Mouse (Mus musculus): ENCODE measurements around the gene Dirc2. TPM values are rescaled to one million over a fixed set of nuclear protein-coding genes. Genes with fewer than 3 reads are reported as not detected.

Dirc2 gene
- 44.9 and 56.2 TPM in 2 replicates for polyA plus RNA-seq (2014; fragmentation: Nextera tagmentation; extraction: Ambion mirVana)

- no peaks in the 10 kb centered on the region for H3K9me3 ChIP-seq (ENCODE audit: control insufficient read depth, low read length)
- peak within 1 kb of the TSS; percentile 86 for H3K4me2 ChIP-seq (replicated peaks)
- H3K36me3 ChIP-seq (replicated peaks; ENCODE audit: control insufficient read depth, insufficient read depth): no peaks in the 10 kb centered on the region
- ATAC-seq (ENCODE audit: low FRiP score): peak; percentile 83
- DNase-seq (ENCODE audit: low spot score): peak; percentile 67
- peak within 1 kb of the TSS; percentile 65 for H3K27ac ChIP-seq
- WGBS: under 1% methylated on average over 66 of the region's 78 CpGs
- peak within 1 kb of the TSS; percentile 93 for H3K9ac ChIP-seq
- H3K4me3 ChIP-seq (replicated peaks; ENCODE audit: low read length): peak within 1 kb of the TSS; percentile 95
- H3K4me1 ChIP-seq (replicated peaks; ENCODE audit: control insufficient read depth, insufficient read depth, low read length): peaks cover 33% of the 10 kb centered on the region
- H3K27me3 ChIP-seq (ENCODE audit: control insufficient read depth, insufficient read depth, low read length): no peaks in the 10 kb centered on the region
Measured at GRCm38 (mm10) chr16:35768785-35769642, at the start of gene Dirc2. Gene Dirc2 (minus strand): TSS chr16:35769356.

DNA sequence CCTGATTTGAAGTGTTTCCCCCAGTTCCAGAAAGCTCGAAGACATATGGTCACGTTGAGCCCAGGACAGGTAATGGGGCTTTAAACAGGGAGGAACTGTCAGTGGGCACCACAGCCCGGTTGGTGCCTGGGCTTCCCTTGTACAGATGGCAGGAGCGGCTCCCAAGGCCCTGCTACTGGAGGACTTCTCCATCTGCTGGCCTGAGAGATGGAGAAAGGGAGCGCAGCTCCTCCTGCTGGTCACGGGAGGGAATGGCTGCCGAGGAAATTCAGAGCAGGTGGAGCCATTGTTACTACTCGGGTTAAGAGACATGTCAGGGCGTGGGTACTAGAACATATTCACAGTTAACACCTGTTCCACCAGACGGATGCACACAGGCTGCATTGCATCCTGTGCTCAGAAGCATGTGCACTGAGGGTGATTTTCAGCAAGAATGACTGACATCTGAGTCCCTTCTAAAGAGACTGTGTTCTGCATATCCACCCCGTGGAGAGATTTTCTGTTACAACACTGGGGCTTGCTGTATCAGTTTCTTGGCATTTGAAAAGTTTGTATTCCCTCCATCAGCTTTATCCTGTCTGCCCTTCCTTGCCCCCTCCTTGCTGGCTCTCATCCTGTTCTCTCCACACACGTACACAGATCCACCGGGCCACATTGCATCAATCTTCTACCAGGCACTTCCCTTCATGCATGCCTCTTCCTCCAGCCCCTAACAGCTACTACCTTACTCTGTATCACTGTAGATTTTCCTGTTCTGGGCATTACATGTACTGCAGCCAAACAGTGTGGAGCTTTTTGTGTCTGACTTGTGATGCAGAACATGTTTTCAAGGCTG, 48.3 kb upstream of the Dirc2 start:
- Histone ChIP-seq H3K9me3 (ENCODE audit: control insufficient read depth, low read length) (no peaks in the 10 kb centered on the region), H3K36me3 (replicated peaks; ENCODE audit: control insufficient read depth, insufficient read depth) (peaks cover 17% of the 10 kb centered on the region), H3K4me3 (replicated peaks; ENCODE audit: low read length) (no peak overlapping the region), H3K4me1 (replicated peaks; ENCODE audit: control insufficient read depth, insufficient read depth, low read length) (no peaks in the 10 kb centered on the region), H3K27ac (no peak overlapping the region), H3K9ac (no peak overlapping the region), H3K4me2 (replicated peaks) (no peak overlapping the region), H3K27me3 (ENCODE audit: control insufficient read depth, insufficient read depth, low read length) (no peaks in the 10 kb centered on the region)
- ATAC-seq (ENCODE audit: low FRiP score): peak; percentile 82
- peak; percentile 86 for DNase-seq (ENCODE audit: low spot score)
- 33% methylated on average over 13 of the region's 13 CpGs for WGBS

DNA sequence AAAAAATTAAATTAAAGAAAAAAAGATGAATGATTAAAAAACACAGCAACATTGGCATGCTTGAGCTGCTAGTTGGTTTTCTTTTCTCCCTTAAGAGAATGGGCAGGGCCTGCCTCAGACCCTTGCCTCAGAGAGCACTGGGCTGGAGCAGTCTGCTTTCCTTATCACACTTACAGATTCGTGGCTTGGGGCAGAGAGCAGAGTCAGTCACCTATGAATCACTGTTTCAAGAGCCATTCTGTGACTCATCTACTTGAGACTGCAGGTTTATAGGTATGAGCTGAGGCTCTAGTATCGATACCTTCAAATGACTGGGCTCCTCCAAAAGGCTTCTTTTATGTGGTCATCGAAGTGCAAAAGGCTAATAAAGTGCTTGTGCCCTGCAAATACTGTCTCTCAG, 44.0 kb upstream of the Dirc2 start:
- DNase-seq (ENCODE audit: low spot score): no peak
- Histone ChIP-seq H3K27ac (no peak overlapping the region), H3K4me2 (replicated peaks) (no peak overlapping the region), H3K9me3 (ENCODE audit: control insufficient read depth, low read length) (no peaks in the 10 kb centered on the region), H3K4me3 (replicated peaks; ENCODE audit: low read length) (no peak overlapping the region), H3K9ac (no peak overlapping the region), H3K27me3 (ENCODE audit: control insufficient read depth, insufficient read depth, low read length) (no peaks in the 10 kb centered on the region), H3K4me1 (replicated peaks; ENCODE audit: control insufficient read depth, insufficient read depth, low read length) (no peaks in the 10 kb centered on the region), H3K36me3 (replicated peaks; ENCODE audit: control insufficient read depth, insufficient read depth) (peaks cover 7% of the 10 kb centered on the region; the same call in 1 of the 2 replicates)
- ATAC-seq (ENCODE audit: low FRiP score): no peak
- WGBS: 95% methylated on average over 3 of the region's 3 CpGs

- no peaks in the 10 kb centered on the region for H3K9me3 ChIP-seq (ENCODE audit: control insufficient read depth, low read length)
- no peak overlapping the region for H3K4me3 ChIP-seq (replicated peaks; ENCODE audit: low read length)
- 89% methylated on average over 2 of the region's 2 CpGs for WGBS
- no peaks in the 10 kb centered on the region for H3K4me1 ChIP-seq (replicated peaks; ENCODE audit: control insufficient read depth, insufficient read depth, low read length)
- H3K27me3 ChIP-seq (ENCODE audit: control insufficient read depth, insufficient read depth, low read length): no peaks in the 10 kb centered on the region
- no peak overlapping the region for H3K9ac ChIP-seq
- DNase-seq (ENCODE audit: low spot score) (no peak), ATAC-seq (ENCODE audit: low FRiP score) (no peak)
- H3K36me3 ChIP-seq (replicated peaks; ENCODE audit: control insufficient read depth, insufficient read depth): 0 out of 2 replicates have a peak, but pooled peaks cover 6% of the 10 kb centered on the region
- H3K4me2 ChIP-seq (replicated peaks): no peak overlapping the region
- no peak overlapping the region for H3K27ac ChIP-seq
Measured at GRCm38 (mm10) chr16:35808838-35809237, 39.7 kb upstream of the Dirc2 start.

GRCm38 (mm10) chr16:35807663-35807992, 38.5 kb upstream of the Dirc2 start:
- ATAC-seq (ENCODE audit: low FRiP score) (no peak), DNase-seq (ENCODE audit: low spot score) (no peak)
- Histone ChIP-seq H3K4me2 (replicated peaks) (no peak overlapping the region), H3K4me3 (replicated peaks; ENCODE audit: low read length) (no peak overlapping the region), H3K9me3 (ENCODE audit: control insufficient read depth, low read length) (no peaks in the 10 kb centered on the region), H3K36me3 (replicated peaks; ENCODE audit: control insufficient read depth, insufficient read depth) (0 out of 2 replicates have a peak, but pooled peaks cover 6% of the 10 kb centered on the region), H3K27me3 (ENCODE audit: control insufficient read depth, insufficient read depth, low read length) (no peaks in the 10 kb centered on the region), H3K4me1 (replicated peaks; ENCODE audit: control insufficient read depth, insufficient read depth, low read length) (no peaks in the 10 kb centered on the region), H3K9ac (no peak overlapping the region), H3K27ac (no peak overlapping the region)
- 82% methylated on average over 4 of the region's 4 CpGs for WGBS

- 84% methylated on average over 6 of the region's 6 CpGs for WGBS
- no peak overlapping the region for H3K4me3 ChIP-seq (replicated peaks; ENCODE audit: low read length)
- no peaks in the 10 kb centered on the region for H3K4me1 ChIP-seq (replicated peaks; ENCODE audit: control insufficient read depth, insufficient read depth, low read length)
- no peak overlapping the region for H3K4me2 ChIP-seq (replicated peaks)
- H3K27me3 ChIP-seq (ENCODE audit: control insufficient read depth, insufficient read depth, low read length): no peaks in the 10 kb centered on the region
- no peak for DNase-seq (ENCODE audit: low spot score)
- H3K9me3 ChIP-seq (ENCODE audit: control insufficient read depth, low read length): no peaks in the 10 kb centered on the region
- no peak for ATAC-seq (ENCODE audit: low FRiP score)
- peaks cover 6% of the 10 kb centered on the region; the same call in 1 of the 2 replicates for H3K36me3 ChIP-seq (replicated peaks; ENCODE audit: control insufficient read depth, insufficient read depth)
- H3K27ac ChIP-seq: no peak overlapping the region
- H3K9ac ChIP-seq: no peak overlapping the region
Measured at GRCm38 (mm10) chr16:35806973-35807662, 38.0 kb upstream of the Dirc2 start.

GRCm38 (mm10) chr16:35803723-35804122, 34.6 kb upstream of the Dirc2 start:
- no peak for ATAC-seq (ENCODE audit: low FRiP score)
- Histone ChIP-seq H3K27me3 (ENCODE audit: control insufficient read depth, insufficient read depth, low read length) (no peaks in the 10 kb centered on the region), H3K27ac (no peak overlapping the region), H3K4me2 (replicated peaks) (no peak overlapping the region), H3K4me3 (replicated peaks; ENCODE audit: low read length) (no peak overlapping the region), H3K9ac (no peak overlapping the region), H3K36me3 (replicated peaks; ENCODE audit: control insufficient read depth, insufficient read depth) (peaks cover 6% of the 10 kb centered on the region), H3K4me1 (replicated peaks; ENCODE audit: control insufficient read depth, insufficient read depth, low read length) (no peaks in the 10 kb centered on the region), H3K9me3 (ENCODE audit: control insufficient read depth, low read length) (0 out of 2 replicates have a peak, but pooled peaks cover 4% of the 10 kb centered on the region)
- no peak for DNase-seq (ENCODE audit: low spot score)
- WGBS: 93% methylated on average over 4 of the region's 4 CpGs

DNA sequence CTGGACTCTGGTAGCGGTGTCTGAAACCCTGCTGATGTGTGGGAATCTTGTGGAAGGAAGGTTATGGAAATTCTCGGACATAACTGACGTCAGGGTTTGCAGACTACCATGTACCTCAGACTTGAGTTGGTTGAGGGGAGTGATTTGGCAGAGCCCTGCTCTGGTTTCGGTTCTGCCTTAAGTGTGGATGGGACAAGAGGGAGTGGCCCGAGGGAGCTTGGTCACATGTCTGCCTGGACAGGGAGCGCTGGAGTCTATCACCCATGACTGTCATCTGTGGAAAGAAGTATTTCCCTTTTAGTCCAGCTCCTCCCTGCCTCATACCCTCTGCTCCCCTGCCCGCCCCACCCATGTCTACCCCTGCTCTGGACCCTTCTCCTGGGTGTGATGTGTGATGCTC, 33.0 kb upstream of the Dirc2 start:
- 96% methylated on average over 7 of the region's 7 CpGs for WGBS
- Histone ChIP-seq H3K4me3 (replicated peaks; ENCODE audit: low read length) (no peak overlapping the region), H3K27ac (no peak overlapping the region), H3K4me2 (replicated peaks) (no peak overlapping the region), H3K36me3 (replicated peaks; ENCODE audit: control insufficient read depth, insufficient read depth) (peaks cover 6% of the 10 kb centered on the region), H3K4me1 (replicated peaks; ENCODE audit: control insufficient read depth, insufficient read depth, low read length) (no peaks in the 10 kb centered on the region), H3K9ac (no peak overlapping the region), H3K9me3 (ENCODE audit: control insufficient read depth, low read length) (0 out of 2 replicates have a peak, but pooled peaks cover 7% of the 10 kb centered on the region), H3K27me3 (ENCODE audit: control insufficient read depth, insufficient read depth, low read length) (no peaks in the 10 kb centered on the region)
- no peak for ATAC-seq (ENCODE audit: low FRiP score)
- no peak for DNase-seq (ENCODE audit: low spot score)
